Mouse (Mus musculus): Measurements from ENCODE around the gene Atp4b.

The Atp4b gene

GRCm38 (mm10) chr8:13396725-13397124, at the start of gene Atp4b:
Gene Atp4b, minus strand, starts transcription at chr8:13396825.
- no peak for DNase-seq (ENCODE audit: low read depth, low spot score)

DNA sequence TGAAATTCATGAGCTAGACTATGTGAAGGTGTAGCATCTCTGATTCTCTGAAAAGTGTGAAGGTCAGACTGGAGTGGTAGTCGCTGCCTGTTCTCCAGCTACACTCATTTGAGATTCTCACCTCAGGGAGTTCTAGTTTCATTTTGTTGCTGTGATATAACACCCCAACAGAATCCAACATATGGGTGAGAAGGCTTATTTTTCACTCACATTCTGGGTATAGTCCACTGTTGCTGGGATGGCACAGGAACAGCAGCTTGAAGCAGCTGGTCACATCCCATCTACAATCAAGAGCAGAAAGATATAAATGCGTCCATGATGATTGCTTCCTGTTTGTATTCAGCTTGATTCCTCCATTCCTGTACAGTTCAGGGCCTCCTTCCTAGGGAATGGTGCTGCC, 45.5 kb upstream of the Atp4b start:
- peak; percentile 56 for DNase-seq (ENCODE audit: low read depth, low spot score)

- DNase-seq (ENCODE audit: low read depth, low spot score): no peak
These were observed 40.9 kb upstream of the Atp4b start for GRCm38 (mm10) chr8:13437531-13437930.

DNA sequence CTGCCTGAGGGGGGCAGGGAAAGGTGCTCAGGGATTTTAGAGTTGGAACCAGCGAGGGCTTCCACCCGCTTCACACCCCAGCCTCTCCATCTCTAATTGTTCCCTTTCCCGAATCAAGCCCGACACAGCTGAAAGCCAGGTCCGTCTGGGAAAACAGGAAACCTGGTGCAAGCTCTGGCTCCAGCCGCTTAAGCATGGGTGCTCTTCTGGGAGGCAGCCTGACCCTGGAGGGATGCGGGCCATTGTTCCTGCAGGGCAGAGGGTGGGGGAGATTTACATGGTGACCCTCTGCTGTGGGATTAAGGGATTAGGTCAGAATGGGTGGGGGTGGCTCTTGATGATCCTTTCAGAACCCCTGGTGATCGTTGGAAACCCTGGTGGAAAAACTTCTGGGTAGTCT, 39.4 kb upstream of the Atp4b start:
- DNase-seq (ENCODE audit: low read depth, low spot score): no peak

DNA sequence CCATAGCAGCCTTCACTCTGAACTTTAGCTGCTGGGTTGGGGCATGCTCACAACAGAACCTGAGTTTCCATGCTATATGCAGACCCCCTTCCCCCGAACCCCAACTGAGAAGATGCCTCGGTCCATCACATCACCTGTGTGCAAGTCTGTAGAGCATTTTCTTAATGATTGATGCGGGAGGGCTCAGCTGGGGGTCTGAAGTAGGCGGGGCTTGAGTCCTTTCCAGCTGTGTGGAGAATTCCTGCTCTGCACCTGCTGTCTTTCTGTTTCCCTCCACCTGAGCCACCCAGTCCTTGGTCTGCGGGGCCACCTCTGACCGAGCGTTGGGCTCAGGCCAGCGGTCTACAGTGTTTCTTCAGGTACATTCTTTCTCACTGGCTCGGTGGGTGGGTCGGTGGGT, 38.3 kb upstream of the Atp4b start, which contains the start of gene Tmem255b:
Tmem255b (plus strand) TSS at position 301 of the 400 bp plus-strand sequence.
- no peak for DNase-seq (ENCODE audit: low read depth, low spot score)

GRCm38 (mm10) chr8:13433130-13433529, 36.5 kb upstream of the Atp4b start:
- no peak for DNase-seq (ENCODE audit: low read depth, low spot score)

DNA sequence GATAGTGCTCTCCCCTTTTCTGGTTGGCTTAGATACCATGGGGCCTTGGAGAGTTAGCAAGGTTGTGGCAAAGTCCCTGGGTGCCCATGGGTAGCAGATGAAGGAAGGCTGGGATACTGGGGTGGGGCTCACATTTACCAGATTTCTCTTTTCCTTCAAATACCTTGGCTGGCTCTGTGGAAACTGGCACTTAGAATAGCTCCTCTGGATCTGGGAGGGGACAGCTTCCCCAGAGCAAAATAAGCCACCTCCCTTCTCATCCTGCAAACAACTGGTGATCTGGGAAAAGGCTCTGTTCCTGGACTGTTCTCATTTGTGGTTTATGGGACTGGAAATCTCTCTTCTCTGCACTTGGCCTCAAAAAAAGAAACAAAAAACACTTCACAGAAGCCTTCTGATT, 34.2 kb upstream of the Atp4b start:
- DNase-seq (ENCODE audit: low read depth, low spot score): no peak

- no peak for DNase-seq (ENCODE audit: low read depth, low spot score)
These were observed 33.8 kb upstream of the Atp4b start for GRCm38 (mm10) chr8:13430412-13430811.

- DNase-seq (ENCODE audit: low read depth, low spot score): no peak
These were observed 31.5 kb upstream of the Atp4b start for GRCm38 (mm10) chr8:13428156-13428555.

DNA sequence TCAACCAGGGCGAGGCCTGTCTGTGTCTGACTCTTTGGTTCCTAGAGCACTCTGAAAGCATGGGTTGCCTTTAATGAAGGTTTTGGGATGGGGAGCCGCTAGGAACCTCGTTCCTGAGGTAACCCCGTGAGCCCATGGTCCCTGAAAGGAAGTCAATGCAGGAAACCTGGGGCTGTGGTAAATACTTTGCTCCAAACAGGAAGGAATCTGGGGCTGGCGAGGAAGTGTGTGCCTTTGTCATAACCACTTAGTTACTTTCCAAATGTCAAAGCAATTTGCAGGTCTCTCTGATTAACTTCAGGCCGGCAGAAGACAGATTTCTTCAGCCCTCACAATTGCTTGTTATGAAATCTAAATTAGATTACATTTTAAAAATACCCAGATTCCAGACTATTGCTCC, 30.7 kb upstream of the Atp4b start:
- DNase-seq (ENCODE audit: low read depth, low spot score): no peak

DNA sequence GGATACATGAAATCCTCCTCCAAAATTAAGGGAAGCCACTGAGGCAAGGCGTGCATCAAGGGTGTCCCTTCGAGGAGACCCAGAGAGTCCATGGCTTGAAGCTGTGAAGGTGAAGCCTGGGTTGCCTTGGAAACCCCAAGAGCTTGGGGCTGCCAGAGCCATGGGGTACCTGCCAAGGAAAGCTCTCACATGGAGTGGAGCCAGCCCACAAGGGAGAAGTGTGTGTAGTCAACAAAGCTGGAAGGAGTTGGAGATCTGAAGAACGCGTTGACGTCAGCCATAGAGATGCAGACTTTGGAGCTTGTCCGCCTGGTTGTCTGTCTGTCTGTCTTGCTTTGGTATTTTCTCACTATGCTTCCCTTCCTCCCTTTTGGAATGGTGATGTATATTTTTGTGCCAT, 24.3 kb upstream of the Atp4b start:
- DNase-seq (ENCODE audit: low read depth, low spot score): peak; percentile 65

DNA sequence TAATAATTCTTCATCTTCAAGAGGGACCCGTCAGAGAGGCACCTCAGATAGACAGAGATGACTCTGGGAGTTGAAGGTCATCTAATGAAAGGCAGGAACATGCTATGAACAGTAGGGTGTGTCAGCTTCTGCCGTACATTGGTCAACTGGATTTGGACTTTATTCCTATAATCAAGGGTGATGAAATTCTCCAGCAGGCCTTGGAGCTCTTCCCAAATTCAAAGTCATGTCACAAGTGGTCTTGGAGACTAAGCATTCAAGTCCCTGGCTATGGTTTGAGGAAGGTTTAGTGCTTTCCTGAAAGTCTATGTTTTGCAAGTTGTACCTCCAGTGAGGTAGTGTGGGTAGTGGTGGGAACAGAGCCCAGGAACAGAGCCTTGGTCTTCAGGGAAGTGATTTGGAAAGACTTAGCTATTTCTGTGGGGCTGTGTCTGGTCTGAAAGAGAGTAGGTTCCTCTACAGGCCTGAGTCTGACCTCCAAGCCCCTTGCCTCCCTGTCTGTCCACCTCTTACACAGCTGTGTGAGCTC, 22.6 kb upstream of the Atp4b start:
- DNase-seq (ENCODE audit: low read depth, low spot score): peak; percentile 41

GRCm38 (mm10) chr8:13415879-13416278, 19.3 kb upstream of the Atp4b start:
- peak; percentile 62 for DNase-seq (ENCODE audit: low read depth, low spot score)

DNA sequence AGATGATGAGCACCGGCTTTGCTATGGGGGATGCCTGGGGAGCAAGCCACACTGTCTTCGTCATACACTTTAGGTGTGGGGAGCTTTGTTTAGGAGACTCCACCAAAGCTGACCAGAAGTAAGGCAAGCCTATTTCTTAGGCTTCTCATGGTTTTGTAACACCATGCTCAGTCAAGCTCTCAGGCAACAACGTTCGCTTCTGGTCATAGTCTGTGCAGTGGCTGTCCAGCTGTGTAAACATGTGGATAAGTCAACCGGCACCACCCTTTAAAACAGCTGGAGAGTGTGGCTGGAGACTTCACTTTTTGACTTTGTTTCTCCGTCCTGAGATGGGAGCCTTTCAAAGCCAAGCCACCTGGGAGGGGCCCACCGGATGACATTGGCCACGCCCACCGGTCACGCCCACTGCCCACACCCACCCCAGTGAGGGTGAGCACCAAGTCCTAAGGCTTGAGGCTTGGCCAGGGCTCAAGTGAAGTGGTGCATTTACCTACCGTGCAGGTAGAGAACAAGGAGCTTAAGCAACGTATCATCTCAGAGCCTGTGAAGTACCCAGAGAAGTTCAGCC, 17.3 kb upstream of the Atp4b start:
- DNase-seq (ENCODE audit: low read depth, low spot score): no peak

DNA sequence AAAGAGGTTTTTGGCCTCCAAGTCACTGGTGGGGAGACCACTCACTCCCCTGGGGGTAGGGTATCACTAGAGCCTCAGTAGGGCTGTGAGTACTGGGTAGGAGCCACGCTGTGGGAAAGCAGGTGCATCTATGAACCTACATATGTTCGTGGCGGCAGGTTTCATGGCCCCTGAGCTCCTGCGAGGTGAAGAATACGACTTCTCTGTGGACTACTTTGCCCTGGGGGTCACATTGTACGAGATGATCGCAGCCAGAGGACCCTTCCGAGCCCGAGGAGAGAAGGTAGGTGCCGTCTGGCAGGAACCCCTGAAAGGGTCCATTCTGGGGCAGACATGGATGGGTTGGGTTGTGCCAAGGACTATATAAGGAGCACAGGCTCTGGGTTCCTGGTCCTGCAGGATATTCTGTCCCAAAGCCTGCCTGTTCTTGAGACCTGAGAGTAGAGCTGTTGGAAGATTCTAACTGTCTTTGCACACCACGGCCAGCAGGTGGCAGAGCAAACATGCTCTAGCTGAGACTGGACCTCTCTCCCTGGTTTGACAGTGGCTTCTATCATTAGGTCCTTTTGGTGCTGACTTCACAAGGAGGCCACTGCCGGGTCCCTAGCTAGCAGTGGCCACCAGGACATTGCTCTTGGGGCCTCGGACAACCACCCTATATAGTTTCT, 16.4 kb upstream of the Atp4b start:
- peak; percentile 80 for DNase-seq (ENCODE audit: low read depth, low spot score)

- DNase-seq (ENCODE audit: low read depth, low spot score): peak; percentile 87
These were observed 15.0 kb upstream of the Atp4b start for GRCm38 (mm10) chr8:13411597-13411996.

DNA sequence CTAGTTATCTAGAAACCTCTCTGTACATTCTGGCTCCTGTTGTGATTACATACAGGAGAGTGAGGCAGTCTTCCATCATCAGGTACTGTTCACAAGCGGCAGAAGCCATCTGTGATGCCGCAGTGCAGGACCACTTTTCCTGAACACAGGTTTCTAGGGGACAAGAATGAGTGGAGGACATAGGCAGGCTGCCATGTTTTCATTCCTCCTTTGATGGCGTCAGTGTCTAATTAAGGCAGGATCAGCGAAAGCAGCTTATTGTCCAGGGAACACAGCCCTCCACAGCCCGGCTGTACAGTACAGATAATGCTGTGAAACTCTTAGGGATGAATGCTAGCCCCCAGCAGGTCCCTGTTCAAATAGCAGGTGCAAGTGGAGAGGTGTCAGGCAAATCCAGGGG, 9.4 kb upstream of the Atp4b start:
- no peak for DNase-seq (ENCODE audit: low read depth, low spot score)

DNA sequence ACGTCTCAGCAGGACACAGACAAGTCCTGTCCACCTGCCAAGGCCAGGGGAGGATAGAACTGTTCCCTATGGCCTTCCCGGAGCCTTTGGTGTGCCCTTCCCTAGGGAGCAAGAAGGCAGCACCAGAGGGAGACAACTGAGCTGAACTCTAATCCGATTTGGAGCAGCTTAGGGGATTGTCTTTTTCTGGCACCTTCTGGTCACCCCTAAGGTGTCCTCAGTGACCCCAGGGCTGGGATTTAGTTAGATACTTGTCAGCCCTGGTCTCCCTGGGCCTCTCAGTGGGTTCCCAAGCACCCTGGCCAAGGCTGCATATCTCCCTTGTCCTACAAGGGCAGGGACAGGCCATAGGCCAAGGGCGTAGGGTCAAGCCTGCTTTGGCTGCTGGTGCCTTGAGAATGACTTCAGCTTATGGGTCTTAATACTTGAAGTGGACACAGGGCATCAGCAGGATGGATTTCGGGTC, 8.1 kb upstream of the Atp4b start, which contains the start of gene Grk1:
Grk1 (plus strand) TSS at position 416 of the 466 bp plus-strand sequence.
- DNase-seq (ENCODE audit: low read depth, low spot score): no peak

GRCm38 (mm10) chr8:13403517-13403916, 6.9 kb upstream of the Atp4b start:
- DNase-seq (ENCODE audit: low read depth, low spot score): no peak

- DNase-seq (ENCODE audit: low read depth, low spot score): no peak
These were observed 2.8 kb downstream of the Atp4b start for GRCm38 (mm10) chr8:13393869-13394268.

GRCm38 (mm10) chr8:13388744-13389143, 7.9 kb downstream of the Atp4b start:
- DNase-seq (ENCODE audit: low read depth, low spot score): no peak

DNA sequence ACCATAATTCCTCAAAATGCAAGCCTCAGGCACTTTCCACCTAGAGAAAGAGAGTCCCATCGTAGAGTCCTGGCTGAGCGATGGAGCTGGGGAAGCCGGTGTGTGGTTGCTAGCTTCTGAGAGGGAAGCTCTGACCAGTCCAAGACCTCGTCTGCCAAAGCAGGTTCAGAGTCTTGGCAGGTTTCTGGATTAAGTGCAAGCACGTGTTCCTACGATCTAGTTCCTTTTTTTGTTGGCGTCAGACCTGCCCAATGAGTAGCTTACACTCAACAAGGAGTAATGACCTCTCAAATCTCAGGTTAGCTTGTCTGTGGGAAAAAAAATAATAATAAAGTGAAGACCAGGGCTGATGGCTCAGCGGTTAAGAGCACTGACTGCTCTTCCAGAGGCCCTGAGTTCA, 8.9 kb downstream of the Atp4b start:
- no peak for DNase-seq (ENCODE audit: low read depth, low spot score)

- no peak for DNase-seq (ENCODE audit: low read depth, low spot score)
These were observed 10.3 kb downstream of the Atp4b start for GRCm38 (mm10) chr8:13386366-13386765.
